ENCODE assay signal across 8 mouse cellular contexts in genomic region chr6:142757334-142757965, GRCm38 (mm10). TPM values are rescaled to one million over a fixed set of nuclear protein-coding genes. Genes with fewer than 3 reads are reported as not detected.
DNase-seq lines count a peak whose midpoint lies in the region; ATAC-seq and TF ChIP-seq lines count a peak whose summit lies in the region.

No protein-coding gene starts in this region.

- no peak for ATAC-seq in embryonic facial prominence, embryonic 13.5 days (ENCODE audit: insufficient number of reproducible peaks, insufficient read depth, low FRiP score, low TSS enrichment, low read depth)
- no peak for ATAC-seq in midbrain, embryonic 11.5 days (ENCODE audit: low FRiP score)

- peak overlapping the region; percentile 92 for H3K4me3 ChIP-seq in testis, adult 2 months (ENCODE audit: control insufficient read depth, low read depth, low read length)
- peak overlapping the region; percentile 84 for H3K4me3 ChIP-seq in embryonic facial prominence, embryonic 13.5 days
- peak overlapping the region; percentile 79 for H3K4me3 ChIP-seq in midbrain, embryonic 11.5 days (ENCODE audit: low read depth, low read length)

- peak overlapping the region; percentile 87 for H3K27ac ChIP-seq in testis, adult 2 months (ENCODE audit: control insufficient read depth, insufficient read depth, low read depth, low read length)
- H3K27ac ChIP-seq in embryonic facial prominence, embryonic 13.5 days = no peak overlapping the region; the same call in 1 of the 2 replicates
- H3K27ac ChIP-seq in midbrain, embryonic 11.5 days (ENCODE audit: low read depth, low read length) = no peak overlapping the region

- H3K9ac ChIP-seq in embryonic facial prominence, embryonic 13.5 days = peak overlapping the region; percentile 85
- H3K9ac ChIP-seq in midbrain, embryonic 11.5 days (ENCODE audit: low read length) = peak overlapping the region; percentile 89

- H3K4me2 ChIP-seq in embryonic facial prominence, embryonic 13.5 days = peak overlapping the region; percentile 81
- H3K4me2 ChIP-seq in midbrain, embryonic 11.5 days = peak overlapping the region; percentile 67

- no peaks in the 10 kb centered on the region for H3K27me3 ChIP-seq in testis, adult 2 months (ENCODE audit: control insufficient read depth, insufficient read depth, low read length)
- H3K27me3 ChIP-seq in embryonic facial prominence, embryonic 13.5 days = peaks cover 25% of the 10 kb centered on the region
- no peaks in the 10 kb centered on the region; the same call in 1 of the 2 replicates for H3K27me3 ChIP-seq in midbrain, embryonic 11.5 days (ENCODE audit: control insufficient read depth, insufficient read depth, low read length)

- no peak for TF ChIP-seq POLR2A in testis, adult 2 months (IDR thresholded peaks at IDR 0.05; ENCODE audit: control insufficient read depth, low read depth, low read length)

- WGBS in embryonic facial prominence, embryonic 13.5 days = 49% methylated on average over 10 of the region's 10 CpGs
- 51% methylated on average over 10 of the region's 10 CpGs for WGBS in midbrain, embryonic 11.5 days

- TF ChIP-seq CTCF in testis, adult 2 months (IDR thresholded peaks at IDR 0.05; ENCODE audit: control insufficient read depth, insufficient read depth, insufficient replicate concordance, low read depth, low read length) = no peak

- DNase-seq in testis, postnatal 10 days (ENCODE audit: low spot score) = no peak
- DNase-seq in induced T-regulatory cell, adult 2 months (ENCODE audit: low read depth) = peak; percentile 82
- no peak for DNase-seq in midbrain, embryonic 11.5 days (ENCODE audit: low spot score, missing footprints)
- no peak for DNase-seq in adrenal gland, adult 2 months
- no peak for DNase-seq in layer of hippocampus, adult 11-12 months (ENCODE audit: low spot score)
- DNase-seq in cerebellum, postnatal 25 days = no peak

- H3K4me1 ChIP-seq in testis, adult 2 months (ENCODE audit: control insufficient read depth, insufficient read depth, low read length) = peaks cover 4% of the 10 kb centered on the region
- peaks cover 19% of the 10 kb centered on the region for H3K4me1 ChIP-seq in embryonic facial prominence, embryonic 13.5 days
- H3K4me1 ChIP-seq in midbrain, embryonic 11.5 days (ENCODE audit: control insufficient read depth, insufficient read depth, low read length) = peaks cover 9% of the 10 kb centered on the region

- no peaks in the 10 kb centered on the region for H3K9me3 ChIP-seq in embryonic facial prominence, embryonic 13.5 days
- H3K9me3 ChIP-seq in midbrain, embryonic 11.5 days (ENCODE audit: control insufficient read depth, low read length) = no peaks in the 10 kb centered on the region

- no peaks in the 10 kb centered on the region; the same call in 1 of the 2 replicates for H3K36me3 ChIP-seq in testis, adult 2 months (ENCODE audit: control insufficient read depth, insufficient read depth, low read length)
- peaks cover 14% of the 10 kb centered on the region; the same call in 1 of the 2 replicates for H3K36me3 ChIP-seq in embryonic facial prominence, embryonic 13.5 days
- H3K36me3 ChIP-seq in midbrain, embryonic 11.5 days (ENCODE audit: control insufficient read depth, insufficient read depth, low read length) = no peaks in the 10 kb centered on the region; the same call in 1 of the 2 replicates

RNA-seq across cellular contexts. Expression of gene Cmas, which starts 1.0 kb away (rescaled TPM):
- 12.8 and 14.8 TPM in 2 replicates for polyA plus RNA-seq in testis, adult 2 months (2012; rRNA removed)
- 76.2 and 77.0 TPM in 2 replicates for polyA plus RNA-seq in embryonic facial prominence, embryonic 13.5 days (2015; fragmentation: Nextera tagmentation; extraction: Ambion mirVana)
- polyA plus RNA-seq in midbrain, embryonic 11.5 days (2014; fragmentation: Nextera tagmentation; extraction: Ambion mirVana) = 133 and 136 TPM in 2 replicates
- total RNA-seq in adrenal gland, adult 2 months (2021) = 10 to 100 TPM; 30.5 to 30.8 TPM
- 4.4 and 11.0 TPM in 2 replicates for polyA plus RNA-seq in adrenal gland, adult 2 months (2012; rRNA removed)

RNA-seq across cellular contexts. Expression of gene Sult6b2, which starts 46.9 kb away (rescaled TPM):
- 0.09 TPM in 1 of 2 replicates, not detected in the other for polyA plus RNA-seq in testis, adult 2 months (2012; rRNA removed)
- polyA plus RNA-seq in embryonic facial prominence, embryonic 13.5 days (2015; fragmentation: Nextera tagmentation; extraction: Ambion mirVana) = not detected in 2 replicates
- 0.14 and 0.16 TPM in 2 replicates for polyA plus RNA-seq in midbrain, embryonic 11.5 days (2014; fragmentation: Nextera tagmentation; extraction: Ambion mirVana)
- not detected for total RNA-seq in adrenal gland, adult 2 months (2021)
- polyA plus RNA-seq in adrenal gland, adult 2 months (2012; rRNA removed) = not detected in 2 replicates

RNA-seq across cellular contexts. Expression of gene Abcc9, which starts 55.3 kb away (rescaled TPM):
- polyA plus RNA-seq in testis, adult 2 months (2012; rRNA removed) = 0.78 and 0.84 TPM in 2 replicates
- polyA plus RNA-seq in embryonic facial prominence, embryonic 13.5 days (2015; fragmentation: Nextera tagmentation; extraction: Ambion mirVana) = 1.4 and 1.6 TPM in 2 replicates
- polyA plus RNA-seq in midbrain, embryonic 11.5 days (2014; fragmentation: Nextera tagmentation; extraction: Ambion mirVana) = 2.4 and 2.8 TPM in 2 replicates
- total RNA-seq in adrenal gland, adult 2 months (2021) = 10 to 100 TPM; 13.7 to 17.3 TPM
- polyA plus RNA-seq in adrenal gland, adult 2 months (2012; rRNA removed) = 1.9 and 3.1 TPM in 2 replicates
